Mouse (Mus musculus) kidney, postnatal 0 days (tissue): Measurements from ENCODE around the gene Osmr. TPM values are rescaled to one million over a fixed set of nuclear protein-coding genes. Genes with fewer than 3 reads are reported as not detected.

Experiments used
- ATAC-seq: fragments of 200-750 bp; cut with Nextera tagmentation; replicated peaks from 2 replicates; pipeline ENCODE4 v1.8.0; 2017; ENCODE audit warnings: low read depth, moderate number of reproducible peaks, moderate TSS enrichment, moderate library complexity; ENCODE audit not compliant: low FRiP score
- DNase-seq: peaks from one replicate; pipeline ENCODE4 v3.0.0-alpha.2; 2016; ENCODE audit warnings: low spot score
- H3K27ac ChIP-seq: fragments of 300-500 bp; sonication (generic); 2 replicates; pipeline ENCODE4 v1.5.1; 2014; ENCODE audit warnings: mild to moderate bottlenecking
- H3K27me3 ChIP-seq: fragments of 300-500 bp; sonication (generic); 2 replicates; pipeline ENCODE4 v1.6.1; 2014; ENCODE audit warnings: low read length, mixed read lengths; ENCODE audit not compliant: insufficient read depth
- H3K36me3 ChIP-seq: fragments of 300-500 bp; sonication (generic); 2 replicates; pipeline ENCODE4 v1.6.1; 2014; ENCODE audit warnings: low read length, mixed read lengths; ENCODE audit not compliant: insufficient read depth
- H3K4me1 ChIP-seq: fragments of 300-500 bp; sonication (generic); replicated peaks from 2 replicates; pipeline ENCODE4 v1.6.1; 2014; ENCODE audit warnings: antibody characterized with exemption, low read length, mixed read lengths; ENCODE audit not compliant: insufficient read depth
- H3K4me2 ChIP-seq: fragments of 300-500 bp; sonication (generic); 2 replicates; pipeline ENCODE4 v1.6.1; 2014; ENCODE audit warnings: mild to moderate bottlenecking, low read length, moderate library complexity, mixed read lengths
- H3K4me3 ChIP-seq: fragments of 300-500 bp; sonication (generic); replicated peaks from 2 replicates; pipeline ENCODE4 v1.5.1; 2014; ENCODE audit warnings: low read depth, low read length
- H3K9ac ChIP-seq: fragments of 300-500 bp; sonication (generic); 2 replicates; pipeline ENCODE4 v1.6.1; 2014; ENCODE audit warnings: low read depth, low read length
- H3K9me3 ChIP-seq: fragments of 300-500 bp; sonication (generic); replicated peaks from 2 replicates; pipeline ENCODE4 v1.6.1; 2016; ENCODE audit warnings: low read length, inconsistent platforms, mixed read lengths
- CTCF ChIP-seq: IDR thresholded peaks from 2 replicates; pipeline ENCODE4 v1.5.1; 2016; ENCODE audit warnings: antibody characterized with exemption, low read depth, mild to moderate bottlenecking, moderate library complexity
- WGBS: fragments of 180-500 bp; shearing (Covaris S2); extraction: QIAGEN DNeasy Blood & Tissue Kit; methylation state at CpG from one replicate; pipeline ENCODE4 v1.1.7; 2014; 5-methylcytosine and 5-hydroxymethylcytosine counted together
- polyA plus RNA-seq: library from polyadenylated mRNA; unstranded; fragments of >200 nt; fragmentation: Nextera tagmentation; extraction: Ambion mirVana; gene quantifications from 2 replicates; pipeline ENCODE4 v1.2.1, GENCODE M21; 2015

The Osmr gene
- 2.9 and 3.1 TPM in 2 replicates for polyA plus RNA-seq

DNA sequence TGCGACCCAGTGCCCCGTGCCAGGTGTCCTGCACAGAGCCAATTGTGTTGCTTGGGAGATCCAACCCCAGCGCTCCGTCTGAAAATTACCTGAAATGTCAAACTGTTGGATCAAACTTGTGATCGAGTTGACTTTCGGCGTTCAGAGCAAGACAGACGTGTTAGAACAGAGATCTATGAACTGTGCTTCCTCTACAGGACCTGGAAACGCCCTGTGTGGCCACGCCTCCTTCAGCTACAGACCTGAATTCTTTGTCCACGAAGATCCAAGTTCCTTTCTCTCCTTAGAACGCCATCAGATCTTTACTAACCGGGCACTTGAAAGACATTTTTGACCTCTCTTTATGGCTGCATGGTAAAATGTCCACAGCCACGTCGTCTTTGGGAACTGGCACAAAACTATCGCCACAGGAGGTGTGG, at the start of gene Osmr:
TSS of gene Osmr (minus strand) at position 369 of the 419 bp plus-strand sequence.
- Histone ChIP-seq H3K4me2 (peak within 1 kb of the TSS; percentile 85), H3K9me3 (no peaks in the 10 kb centered on the region), H3K4me1 (peaks cover 4% of the 10 kb centered on the region), H3K36me3 (no peaks in the 10 kb centered on the region), H3K27ac (no peak within 1 kb of the TSS), H3K9ac (peak within 1 kb of the TSS; percentile 45), H3K27me3 (no peaks in the 10 kb centered on the region), H3K4me3 (peak within 1 kb of the TSS; percentile 49)
- ATAC-seq, result no peak; the same call in 1 of the 2 replicates
- no peak for TF ChIP-seq CTCF
- WGBS, result 6% methylated on average over 16 of the region's 16 CpGs
- peak; percentile 58 for DNase-seq

DNA sequence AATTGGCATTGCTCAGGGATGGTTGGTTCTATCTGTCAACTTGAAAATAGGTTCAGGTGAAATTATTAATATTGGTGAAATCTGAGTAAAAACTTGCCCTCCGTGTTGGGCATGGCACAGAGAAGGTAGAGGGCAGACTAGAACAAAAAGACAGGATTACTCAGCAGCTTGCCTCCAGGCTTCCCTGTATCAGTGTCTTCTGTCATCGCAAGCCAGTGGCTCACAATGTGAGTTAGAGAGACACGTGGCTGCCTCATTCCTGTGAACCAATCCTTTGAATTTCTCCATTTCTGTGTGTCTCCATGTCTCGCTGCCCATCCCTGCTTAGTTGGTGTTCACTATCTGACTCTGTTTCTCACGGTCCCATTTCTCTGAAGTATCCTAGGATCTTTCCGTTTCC, 44.6 kb upstream of the Osmr start:
- DNase-seq (no peak), ATAC-seq (no peak)
- Histone ChIP-seq H3K36me3 (no peaks in the 10 kb centered on the region), H3K27ac (no peak overlapping the region), H3K27me3 (no peaks in the 10 kb centered on the region), H3K4me3 (no peak overlapping the region), H3K4me1 (no peaks in the 10 kb centered on the region), H3K9ac (no peak overlapping the region), H3K9me3 (no peaks in the 10 kb centered on the region), H3K4me2 (no peak overlapping the region)
- TF ChIP-seq CTCF, result no peak
- WGBS, result 80% methylated on average over 6 of the region's 6 CpGs

DNA sequence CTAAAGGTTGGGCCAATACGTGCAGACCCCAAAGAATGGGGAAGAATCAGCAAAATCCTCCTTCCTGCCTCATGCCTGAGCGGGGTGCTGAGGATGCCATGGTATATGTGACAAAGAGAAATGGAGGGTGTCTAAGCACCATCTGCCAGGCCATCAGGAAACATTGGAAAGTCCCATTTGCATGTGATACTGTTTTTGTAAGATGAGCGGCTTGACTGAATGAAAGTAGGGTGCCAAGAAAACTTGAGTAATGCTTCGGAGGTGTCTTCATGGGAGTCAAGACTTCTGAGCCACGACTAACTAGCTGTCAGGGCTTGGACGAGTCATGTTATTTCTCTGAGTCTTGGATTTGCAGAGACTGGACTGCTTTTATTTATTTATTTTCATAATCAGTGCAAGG, 39.4 kb upstream of the Osmr start:
- no peak for DNase-seq

DNA sequence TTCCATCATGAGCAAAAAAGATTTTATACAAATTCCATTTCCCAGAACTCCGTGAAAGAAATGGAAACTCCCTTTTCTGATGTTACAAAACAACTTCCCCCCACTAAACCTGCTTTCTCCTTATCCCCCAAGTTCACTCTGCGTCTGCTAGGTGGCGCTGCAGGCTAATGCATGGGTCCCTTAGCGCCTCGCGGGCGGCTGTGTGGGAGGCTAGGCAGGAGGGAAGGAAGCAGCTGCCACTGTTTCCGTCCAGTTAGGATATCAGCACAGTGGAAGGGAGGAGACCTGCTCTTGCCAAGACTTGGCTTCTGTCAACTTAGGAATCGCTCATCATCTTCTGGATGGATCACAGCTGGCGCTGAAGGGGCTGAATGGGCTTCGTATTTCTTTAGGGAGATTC, 34.9 kb upstream of the Osmr start:
- WGBS, result under 1% methylated on average over 11 of the region's 11 CpGs
- H3K4me1 ChIP-seq, result peaks cover 9% of the 10 kb centered on the region
- peak; percentile 98 for DNase-seq
- H3K4me2 ChIP-seq, result peak overlapping the region; percentile 25
- H3K36me3 ChIP-seq, result no peaks in the 10 kb centered on the region
- no peak overlapping the region for H3K9ac ChIP-seq
- H3K9me3 ChIP-seq, result no peaks in the 10 kb centered on the region
- H3K27me3 ChIP-seq, result no peaks in the 10 kb centered on the region
- no peak overlapping the region for H3K27ac ChIP-seq
- ATAC-seq, result peak; percentile 91
- no peak overlapping the region for H3K4me3 ChIP-seq
- TF ChIP-seq CTCF, result peak; percentile 99

More for the DNA sequence above, 39.4 kb upstream of the Osmr start:
- ATAC-seq, result no peak
- Histone ChIP-seq H3K4me2 (no peak overlapping the region), H3K9me3 (no peaks in the 10 kb centered on the region), H3K4me1 (peaks cover 9% of the 10 kb centered on the region), H3K36me3 (no peaks in the 10 kb centered on the region), H3K27ac (no peak overlapping the region), H3K4me3 (no peak overlapping the region), H3K9ac (no peak overlapping the region), H3K27me3 (no peaks in the 10 kb centered on the region)
- TF ChIP-seq CTCF, result no peak
- WGBS, result 86% methylated on average over 6 of the region's 6 CpGs

DNA sequence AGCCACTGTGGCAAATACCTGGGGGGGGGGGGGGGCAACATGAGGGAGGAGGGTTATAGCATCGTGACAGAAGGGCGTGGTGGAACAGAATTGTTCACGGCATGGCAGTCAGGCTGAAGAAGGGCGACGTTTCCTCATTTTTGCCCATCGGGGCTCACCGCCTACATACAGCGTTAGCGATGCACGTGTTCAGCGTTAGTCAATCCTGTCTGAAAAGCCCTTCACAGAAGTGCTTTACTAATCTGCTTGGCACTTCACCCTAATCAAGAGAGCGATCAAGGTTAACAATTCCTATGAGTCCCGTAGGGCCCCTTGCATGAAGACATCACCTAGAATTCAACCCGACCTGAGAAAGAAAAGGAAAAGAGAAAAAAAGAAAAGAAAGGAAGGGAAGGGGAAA, 34.3 kb upstream of the Osmr start:
- no peaks in the 10 kb centered on the region for H3K27me3 ChIP-seq
- 62% methylated on average over 14 of the region's 14 CpGs for WGBS
- peaks cover 9% of the 10 kb centered on the region for H3K4me1 ChIP-seq
- 0 out of 2 replicates have a peak, but pooled peaks have one; percentile 15 for ATAC-seq
- no peaks in the 10 kb centered on the region for H3K9me3 ChIP-seq
- no peak overlapping the region for H3K9ac ChIP-seq
- no peak overlapping the region for H3K4me3 ChIP-seq
- H3K36me3 ChIP-seq, result no peaks in the 10 kb centered on the region
- no peak for TF ChIP-seq CTCF
- DNase-seq, result no peak
- H3K27ac ChIP-seq, result no peak overlapping the region
- H3K4me2 ChIP-seq, result no peak overlapping the region

DNA sequence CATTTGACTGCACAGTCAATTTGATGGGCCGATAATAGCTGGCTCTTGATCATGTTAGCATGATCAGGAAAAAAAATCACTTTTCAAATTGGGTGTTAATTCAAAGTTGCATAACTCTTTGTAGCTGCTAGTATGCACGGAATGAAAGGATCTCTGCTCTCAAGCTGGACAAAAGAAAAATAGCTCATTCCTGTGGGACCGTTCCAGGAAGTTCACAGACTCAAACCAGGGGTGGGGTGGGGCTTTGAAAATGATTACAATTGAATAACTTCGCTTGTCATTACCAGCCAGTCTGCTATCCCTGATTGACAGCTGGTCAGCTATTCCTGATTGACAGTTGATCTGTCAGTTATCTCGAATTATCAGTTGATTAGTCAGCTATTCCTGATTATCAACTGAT, 33.8 kb upstream of the Osmr start:
- Histone ChIP-seq H3K27me3 (no peaks in the 10 kb centered on the region), H3K4me3 (no peak overlapping the region)

More for the DNA sequence above, 33.8 kb upstream of the Osmr start:
- Histone ChIP-seq H3K4me2 (no peak overlapping the region), H3K27ac (no peak overlapping the region), H3K9me3 (no peaks in the 10 kb centered on the region), H3K9ac (no peak overlapping the region), H3K4me1 (peaks cover 9% of the 10 kb centered on the region), H3K36me3 (no peaks in the 10 kb centered on the region)
- ATAC-seq, result no peak
- TF ChIP-seq CTCF, result no peak
- DNase-seq, result peak; percentile 30
- 53% methylated on average over 5 of the region's 5 CpGs for WGBS
